Mouse (Mus musculus): ENCODE data around the gene Tbc1d22b.
"Not testable (repeated sequence)": the region's sequence is repeated elsewhere in the genome, so short reads cannot be mapped to it uniquely, and the experiment has no call there.

The Tbc1d22b gene

DNA sequence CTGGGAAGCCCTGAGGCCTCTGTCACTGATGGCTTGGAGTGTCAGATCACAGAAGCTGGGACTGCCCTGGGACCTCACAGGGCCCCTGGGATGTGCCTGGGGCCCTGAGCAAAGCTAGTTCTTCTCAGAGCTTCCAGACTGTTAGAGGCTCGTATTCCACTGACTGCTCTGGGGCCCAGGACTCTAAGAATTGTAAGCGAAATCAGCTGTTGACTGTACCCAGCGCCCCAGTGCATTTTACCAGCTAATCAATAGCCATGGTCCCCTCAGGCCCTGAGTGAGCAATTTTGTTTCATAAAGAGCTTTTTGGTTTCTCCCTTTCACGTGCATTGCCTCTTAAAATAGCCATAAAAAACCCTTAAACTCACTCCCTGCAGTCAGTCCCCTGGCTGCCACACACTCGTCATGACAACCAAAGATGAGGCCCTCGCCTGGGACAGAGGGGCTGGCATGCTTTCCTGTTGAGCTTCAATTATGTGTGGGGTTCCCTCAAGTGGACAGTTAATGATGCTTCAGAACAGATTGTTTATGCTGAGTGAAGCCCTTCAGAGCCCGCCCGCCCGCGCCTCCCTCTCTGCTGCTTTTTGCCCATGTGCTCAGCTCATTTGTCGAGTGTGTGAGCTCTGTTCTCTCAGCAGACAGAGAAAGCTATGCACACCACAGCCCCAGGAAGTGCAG lies 39.8 kb downstream of the Tbc1d22b start:
- CTCF ChIA-PET = no interaction called here

DNA sequence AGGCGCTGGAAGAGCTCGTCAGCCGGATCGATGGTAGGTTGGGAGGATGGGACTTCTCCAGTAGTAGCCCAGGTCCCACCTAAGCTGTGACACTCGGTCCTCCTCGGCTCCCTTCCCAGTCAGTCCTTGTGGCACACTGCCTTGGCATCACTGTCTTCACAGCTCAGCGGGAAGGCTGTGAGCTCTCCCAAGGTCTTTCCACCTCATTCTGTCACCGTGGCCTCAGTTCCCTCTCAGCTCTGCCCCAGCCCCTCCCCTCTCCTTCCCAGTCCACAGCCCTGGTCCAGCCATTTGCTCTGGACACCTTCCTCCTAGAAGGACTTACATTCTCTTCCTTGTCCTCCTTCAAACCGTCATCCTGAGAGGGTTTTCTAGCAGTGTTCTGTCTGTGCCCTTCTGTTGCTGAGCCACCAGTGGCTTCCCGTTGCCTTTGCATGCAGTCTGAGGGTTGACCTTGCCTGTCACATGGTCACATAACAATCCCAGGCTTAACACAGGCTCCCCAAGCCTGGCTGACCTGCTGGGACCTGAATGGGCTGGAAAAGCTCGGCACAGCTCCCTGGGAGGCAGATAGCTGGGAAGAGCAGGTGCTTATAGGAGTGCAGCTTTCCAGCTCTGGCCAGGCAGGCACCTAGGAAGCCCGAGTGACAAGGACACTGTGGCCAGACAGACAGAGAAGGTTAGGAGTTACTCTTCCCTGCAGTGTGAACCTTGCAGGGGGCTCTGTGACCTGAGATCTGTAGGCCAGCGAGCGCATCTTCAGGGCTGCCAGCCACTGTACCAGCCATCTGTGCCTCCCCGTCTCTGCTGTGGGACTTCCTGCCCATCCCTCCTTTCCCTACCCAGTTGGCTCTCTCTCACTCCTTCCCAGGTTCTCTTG lies 46.5 kb downstream of the Tbc1d22b start:
- CTCF ChIA-PET = interaction anchor here (0.9 kb wide), 1 partner anchor 185 kb away, joined by 3 read pairs; no protein-coding TSS in a partner anchor

DNA sequence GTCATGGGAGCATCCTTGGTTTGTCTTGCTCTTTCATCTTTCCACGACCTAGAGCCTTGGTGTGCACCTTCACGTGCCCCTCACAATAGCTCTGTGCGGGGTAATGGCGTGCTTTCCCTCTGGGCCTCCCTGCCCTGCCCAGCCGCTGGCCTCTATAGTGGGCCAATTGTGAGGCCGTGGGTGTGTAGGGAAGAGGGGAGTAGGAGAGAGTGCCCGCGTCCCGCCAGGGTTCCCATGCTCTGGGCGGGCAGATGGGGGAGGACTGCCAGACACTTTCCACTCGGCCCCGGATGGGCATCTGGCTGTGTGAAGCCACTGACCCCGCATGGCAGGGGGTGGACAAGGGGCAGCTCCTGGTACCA lies 47.2 kb downstream of the Tbc1d22b start:
- CTCF ChIA-PET = no interaction called here

DNA sequence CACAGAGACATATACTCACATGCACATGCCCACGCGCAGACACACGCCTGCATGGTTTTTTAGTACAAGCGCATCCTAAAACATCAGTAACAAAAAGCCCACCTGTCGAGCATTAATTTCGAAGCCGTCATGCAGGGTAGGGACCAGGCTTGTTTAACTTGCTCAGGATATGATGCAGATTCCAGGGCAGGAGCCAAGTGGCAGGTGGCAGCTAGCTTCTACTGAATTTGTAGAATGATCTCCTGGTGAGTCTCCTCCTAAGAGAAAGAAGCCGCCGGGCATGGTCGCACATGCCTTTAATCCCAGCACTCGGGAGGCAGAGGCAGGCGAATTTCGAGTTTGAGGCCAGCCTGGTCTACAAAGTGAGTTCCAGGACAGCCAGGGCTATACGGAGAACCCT lies 49.5 kb downstream of the Tbc1d22b start:
- CTCF ChIA-PET = no interaction called here

DNA sequence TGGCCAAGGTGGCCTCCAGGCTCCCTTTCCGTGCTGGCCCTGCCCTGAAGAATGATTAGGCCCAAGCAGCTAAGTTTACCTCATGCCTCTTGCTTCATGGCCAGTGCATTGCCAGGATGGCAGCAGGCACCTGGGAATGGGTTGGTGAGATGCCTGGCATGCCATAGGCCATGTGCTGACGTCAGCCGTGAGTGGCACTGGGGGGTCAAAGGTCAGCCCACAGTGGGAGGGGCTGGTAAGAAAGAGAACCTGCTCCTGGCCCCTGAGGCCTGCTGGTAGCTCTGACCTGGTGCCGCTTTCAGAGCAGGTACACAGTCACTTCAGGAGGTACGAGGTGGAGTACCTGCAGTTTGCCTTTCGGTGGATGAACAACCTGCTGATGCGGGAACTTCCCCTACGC lies 50.0 kb downstream of the Tbc1d22b start:
- CTCF ChIA-PET = no interaction called here

DNA sequence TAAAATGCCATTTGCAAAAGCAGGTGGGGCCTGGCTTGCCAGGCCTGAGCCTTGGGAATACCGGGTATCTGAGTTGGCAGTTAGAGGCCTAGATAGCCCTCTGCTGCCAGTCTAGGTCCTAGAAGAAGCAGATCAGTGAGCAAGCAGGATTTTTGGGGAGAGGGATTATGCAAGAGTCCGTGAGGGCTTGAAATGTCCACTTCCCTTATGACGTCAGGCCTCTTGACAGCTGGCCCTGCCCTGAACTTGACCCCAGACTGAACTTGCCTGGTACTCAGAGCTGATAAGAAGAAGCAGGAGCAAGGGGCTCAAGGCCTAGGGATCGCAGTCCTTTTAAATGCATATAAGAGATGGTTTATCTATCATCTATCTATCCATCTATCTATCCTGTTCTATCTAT lies 51.8 kb downstream of the Tbc1d22b start:
- CTCF ChIA-PET = interaction anchor here (0.5 to 1.0 kb wide), 2 partner anchors 23 to 282 kb away, joined by 3 to 4 read pairs; no protein-coding TSS in a partner anchor

DNA sequence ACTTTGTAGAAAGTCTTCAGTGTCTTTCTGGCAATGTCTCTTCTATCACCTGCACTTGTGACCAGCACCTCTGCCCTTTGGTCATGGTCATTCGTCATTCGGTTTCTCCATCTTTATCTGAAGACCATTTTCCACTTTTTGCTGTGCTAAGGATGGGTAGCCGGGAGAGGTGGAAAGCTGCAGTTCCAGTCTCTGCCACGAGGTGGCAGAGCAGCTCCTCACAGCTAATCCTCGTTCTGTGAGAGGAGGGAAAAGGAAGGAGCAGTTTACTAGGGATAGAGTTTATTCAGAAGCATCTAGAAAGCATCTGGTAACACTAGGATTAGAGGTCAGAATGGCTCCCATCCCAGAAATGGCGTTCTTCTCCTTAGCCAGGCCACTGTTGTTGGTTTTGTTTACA lies 53.7 kb downstream of the Tbc1d22b start:
- CTCF ChIA-PET = no interaction called here

DNA sequence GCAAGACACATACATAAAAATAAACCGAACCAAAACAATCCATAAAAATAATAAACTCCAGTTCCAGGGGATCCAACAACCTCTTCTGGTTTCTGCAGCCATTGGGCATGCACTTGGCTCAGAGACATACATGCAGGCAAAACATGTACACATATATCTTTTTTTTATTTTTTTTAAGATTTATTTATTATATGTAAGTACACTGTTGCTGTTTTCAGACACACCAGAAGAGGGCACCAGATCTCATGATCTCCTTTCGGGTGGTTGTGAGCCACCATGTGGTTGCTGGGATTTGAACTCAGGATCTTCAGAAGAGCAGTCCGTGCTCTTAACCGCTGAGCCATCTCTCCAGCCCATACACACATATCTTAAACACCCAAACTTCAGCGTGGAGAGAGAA lies 63.9 kb downstream of the Tbc1d22b start:
- CTCF ChIA-PET = not testable (repeated sequence)

DNA sequence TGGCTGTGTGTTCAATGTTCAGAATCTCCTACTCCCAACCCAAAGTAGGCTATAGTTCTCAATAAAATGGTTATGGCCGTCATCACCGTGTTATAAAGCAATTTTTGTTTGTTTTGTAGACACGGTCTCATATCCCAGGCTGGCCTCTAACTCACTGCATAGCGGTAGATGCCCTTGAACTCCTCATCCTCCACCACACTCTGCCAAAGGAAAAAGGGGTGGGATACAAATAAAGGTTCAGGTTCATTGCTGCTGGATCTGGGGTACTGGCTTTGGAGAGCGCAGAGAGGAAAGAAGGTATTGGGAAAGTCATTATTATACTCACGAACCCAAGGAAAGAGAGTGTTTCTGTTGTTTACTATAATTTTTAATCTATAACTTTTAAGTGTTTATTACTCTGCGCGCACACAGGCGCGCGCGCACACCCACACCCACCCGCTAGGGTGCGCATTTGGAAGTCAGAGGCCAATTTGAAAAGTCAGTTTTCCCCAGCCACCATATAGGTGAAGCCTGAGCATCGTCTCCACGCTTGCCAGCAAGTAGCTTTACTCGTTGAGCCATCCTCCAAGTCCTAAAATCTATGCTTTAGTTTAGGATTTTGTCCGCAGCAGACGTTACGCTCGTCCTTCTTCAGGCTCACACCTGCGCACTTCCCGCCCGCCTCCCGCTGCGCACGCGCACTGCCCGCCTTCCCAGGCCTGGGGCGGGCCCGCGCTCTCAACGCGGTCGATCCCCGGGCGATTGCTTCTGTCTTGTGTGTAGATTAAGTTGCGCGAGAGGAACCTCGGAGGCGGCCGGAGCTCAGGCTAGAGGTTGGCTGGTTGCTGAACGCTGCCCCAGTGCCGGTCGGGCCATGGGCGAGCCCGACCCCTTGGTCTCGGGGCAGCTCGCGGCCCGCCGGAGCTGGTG lies 64.8 kb downstream of the Tbc1d22b start, which contains the start of the genes Rnf8 and Gm28043:
Gene Rnf8, plus strand, starts transcription at position 676 of the 909 bp plus-strand sequence.
Gene Gm28043, plus strand, starts transcription at position 762 of the 909 bp plus-strand sequence.
- CTCF ChIA-PET = no interaction called here

DNA sequence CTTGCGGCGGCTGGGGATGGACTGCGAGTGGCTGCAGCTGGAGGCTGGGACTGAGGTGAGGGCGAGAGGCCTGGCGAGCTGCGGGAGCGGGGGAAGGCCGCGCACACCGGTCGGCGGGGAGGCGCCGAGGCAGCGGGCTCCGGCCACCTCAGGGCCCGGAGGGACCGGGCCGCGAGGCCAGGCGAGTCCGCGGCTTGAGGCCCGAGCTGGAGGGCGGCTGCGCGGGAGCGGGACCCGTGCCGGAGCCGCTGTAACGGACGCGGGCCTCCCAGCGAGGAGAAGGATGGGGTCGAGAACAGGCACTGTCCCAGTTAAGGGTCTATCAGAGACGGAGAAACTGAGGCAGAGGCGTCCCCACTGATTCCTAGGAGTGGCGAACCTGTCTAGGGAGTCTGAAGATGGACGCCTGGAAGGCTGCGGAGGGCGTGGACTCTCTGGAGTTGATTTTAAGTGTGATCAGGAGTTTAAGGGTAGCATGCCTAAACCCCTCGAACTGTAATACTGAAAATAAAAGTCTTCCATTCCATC lies 65.5 kb downstream of the Tbc1d22b start:
- CTCF ChIA-PET = no interaction called here

DNA sequence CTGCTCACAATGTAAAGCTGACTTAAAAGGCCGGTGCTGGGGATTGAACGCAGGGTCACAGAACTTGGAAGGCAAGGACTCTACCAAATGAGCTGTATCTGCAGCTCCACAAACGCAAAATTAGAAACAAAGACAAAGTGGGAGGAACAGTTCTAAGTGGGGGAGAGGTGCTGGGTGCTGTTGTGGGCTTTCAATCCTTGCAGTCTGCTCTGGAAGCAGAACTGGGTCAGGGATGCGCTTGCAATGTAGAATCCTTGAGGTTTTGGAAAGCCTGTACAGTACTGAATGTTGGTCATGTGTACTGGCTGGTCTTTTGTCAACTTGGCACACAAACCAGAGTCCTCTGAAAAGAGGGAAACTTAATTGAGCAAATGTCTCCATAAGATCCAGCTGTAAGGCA lies 66.0 kb downstream of the Tbc1d22b start:
- CTCF ChIA-PET = no interaction called here

DNA sequence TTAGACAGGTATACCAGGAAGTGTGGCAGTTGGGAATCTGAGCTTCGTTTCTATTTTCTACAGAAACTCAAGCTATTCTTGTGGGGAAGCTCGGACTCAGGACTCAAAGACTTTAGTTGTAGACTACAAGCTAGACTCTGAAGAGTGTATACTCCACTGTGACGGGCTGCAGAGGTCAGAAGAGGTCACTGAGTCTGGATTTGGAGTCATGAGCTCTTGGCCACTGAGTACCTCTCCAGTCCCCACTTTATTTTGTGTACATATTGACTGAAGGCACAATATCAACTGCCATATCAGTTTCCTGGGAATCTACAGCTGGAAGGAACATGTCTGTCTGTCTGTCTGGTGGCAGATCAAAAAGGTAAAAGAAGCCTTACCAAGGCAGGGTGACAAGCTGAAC lies 69.6 kb downstream of the Tbc1d22b start:
- CTCF ChIA-PET = no interaction called here

DNA sequence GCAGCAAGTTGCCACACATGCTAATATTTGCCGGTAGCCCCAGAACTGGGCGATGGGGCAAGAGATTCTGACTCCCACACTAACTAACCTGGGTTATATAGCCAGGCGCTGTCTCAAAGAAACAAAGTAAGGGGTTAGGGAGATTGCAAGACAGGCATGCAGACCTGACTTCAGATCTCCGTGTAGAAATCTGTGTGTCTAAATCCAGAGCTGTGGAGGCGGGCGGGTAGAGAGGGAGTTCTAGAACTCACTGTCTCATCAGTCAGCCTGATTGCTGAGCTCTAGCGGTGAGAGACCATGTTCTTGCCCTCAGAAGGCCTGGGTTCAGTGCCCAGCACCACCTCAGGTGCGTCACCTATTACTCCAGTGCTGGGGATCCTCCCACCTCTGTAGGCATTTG lies 73.9 kb downstream of the Tbc1d22b start:
- CTCF ChIA-PET = no interaction called here

DNA sequence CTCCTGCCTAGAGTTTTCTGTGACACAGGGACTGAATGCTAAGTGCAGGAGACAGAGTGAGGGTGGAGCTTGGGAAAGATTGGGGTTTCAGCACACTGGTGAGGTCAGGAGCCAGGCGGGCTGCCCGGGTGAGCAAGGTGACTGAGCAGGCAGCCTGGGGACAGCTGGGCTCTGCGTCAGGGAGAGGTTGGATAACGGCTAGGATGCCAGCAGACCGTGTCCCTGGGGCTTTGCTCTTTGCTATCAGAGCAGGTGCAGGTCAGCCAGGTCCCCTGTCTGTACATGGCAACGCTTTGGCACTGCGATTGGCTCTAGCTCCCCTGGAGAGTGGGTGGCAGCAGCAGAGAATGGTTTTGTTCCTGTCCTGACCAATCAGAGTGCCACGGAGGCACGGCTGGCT lies 77.7 kb downstream of the Tbc1d22b start:
- CTCF ChIA-PET = no interaction called here

DNA sequence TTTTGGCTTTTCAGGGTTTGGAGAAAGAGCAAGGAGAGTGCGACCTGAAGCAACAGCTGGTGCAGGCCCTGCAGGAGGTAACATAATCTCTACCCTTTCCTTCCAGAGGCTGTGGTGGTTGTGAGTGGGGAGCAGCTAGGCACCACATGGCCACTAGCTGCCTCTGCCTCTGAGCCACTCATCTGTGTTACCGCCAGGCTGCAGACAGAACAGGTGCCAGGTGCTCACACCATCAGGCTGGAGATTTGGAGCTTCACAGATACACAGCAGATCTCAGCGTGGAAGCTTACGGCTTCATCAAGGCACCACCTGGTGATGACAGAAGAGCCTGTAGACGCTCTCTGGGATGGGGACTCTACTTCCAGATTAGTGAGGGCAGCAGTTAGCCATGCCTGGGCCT lies 79.4 kb downstream of the Tbc1d22b start:
- CTCF ChIA-PET = no interaction called here

DNA sequence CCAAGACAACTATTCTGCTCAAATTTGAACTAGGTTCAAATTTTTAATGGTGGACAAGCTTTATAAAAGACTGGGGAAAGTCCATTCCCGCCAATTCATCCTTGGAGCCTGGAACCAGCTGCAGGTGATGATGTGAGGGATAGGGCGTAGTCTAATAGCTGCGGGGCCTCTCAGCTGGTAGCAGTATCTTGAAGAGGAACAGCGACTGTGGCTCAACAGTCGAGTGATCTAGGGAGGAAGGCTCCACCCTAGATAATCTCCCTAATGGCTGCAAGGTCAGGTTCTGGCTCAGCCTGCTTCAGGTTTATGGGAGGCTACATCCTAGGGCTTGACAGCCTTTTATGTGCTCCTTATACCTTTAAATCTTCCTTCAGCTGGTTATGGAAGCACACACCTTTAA lies 80.0 kb downstream of the Tbc1d22b start:
- CTCF ChIA-PET = no interaction called here

DNA sequence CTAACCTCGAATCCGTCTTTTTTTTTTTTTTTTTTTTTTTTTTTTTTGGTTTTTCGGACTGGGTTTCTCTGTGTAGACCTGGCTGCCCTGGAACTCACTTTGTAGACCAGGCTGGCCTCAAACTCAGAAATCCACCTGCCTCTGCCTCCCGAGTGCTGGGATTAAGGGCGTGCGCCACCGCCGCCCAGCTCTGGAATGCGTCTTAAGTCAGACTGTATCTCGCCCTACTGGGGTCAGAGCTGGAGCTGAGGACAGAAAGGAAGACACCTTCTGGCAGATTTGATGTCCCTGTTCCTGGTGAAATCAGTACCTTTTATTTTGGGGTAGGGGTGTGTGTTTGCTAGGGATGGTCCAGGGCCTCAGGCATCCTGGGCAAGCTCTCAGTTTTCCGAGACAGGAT lies 82.7 kb downstream of the Tbc1d22b start:
- CTCF ChIA-PET = interaction anchor here (0.6 kb wide), 1 partner anchor 64 kb away, joined by 5 read pairs; no protein-coding TSS in a partner anchor

DNA sequence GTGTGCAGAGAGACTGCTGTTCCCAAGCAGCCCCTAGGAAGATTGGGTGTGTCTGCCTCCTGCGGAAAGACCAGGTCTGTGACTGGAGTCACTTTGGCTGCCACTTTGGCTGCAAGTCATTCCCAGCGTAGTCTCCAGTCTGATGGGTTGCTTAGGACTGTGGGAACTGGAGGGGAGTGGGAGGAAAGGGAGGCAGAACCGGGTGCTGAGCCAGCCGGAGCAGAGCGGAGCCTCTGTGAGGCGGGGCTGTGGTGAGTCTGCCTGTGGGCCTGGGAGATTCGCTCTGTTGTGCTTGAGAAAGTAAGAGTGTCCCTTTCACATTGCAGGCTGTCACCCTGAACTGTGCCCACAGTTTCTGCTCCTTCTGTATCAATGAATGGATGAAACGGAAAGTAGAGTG lies 85.9 kb downstream of the Tbc1d22b start:
- CTCF ChIA-PET = no interaction called here

DNA sequence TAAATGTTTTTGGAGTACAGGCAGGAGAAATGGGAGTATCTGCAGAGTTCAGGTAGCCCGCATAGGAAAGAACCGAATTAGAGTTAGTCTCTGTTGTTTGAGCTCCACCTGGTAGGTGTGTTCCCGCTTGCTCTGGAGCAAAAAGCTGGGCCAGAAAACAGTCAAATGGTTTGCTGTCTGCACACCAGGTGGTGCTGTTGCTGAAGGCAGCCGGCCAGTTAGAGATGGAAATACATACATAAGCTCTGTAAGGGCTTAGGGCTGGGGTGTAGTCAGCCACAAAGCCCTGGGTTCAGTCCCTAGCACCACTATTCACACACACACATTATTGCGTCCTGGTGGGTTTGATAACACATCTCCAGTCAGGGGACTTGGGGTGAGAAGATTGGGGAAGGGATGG lies 86.5 kb downstream of the Tbc1d22b start:
- CTCF ChIA-PET = interaction anchor here (0.6 to 0.7 kb wide), 2 partner anchors 30 to 366 kb away, joined by 4 read pairs; no protein-coding TSS in a partner anchor

DNA sequence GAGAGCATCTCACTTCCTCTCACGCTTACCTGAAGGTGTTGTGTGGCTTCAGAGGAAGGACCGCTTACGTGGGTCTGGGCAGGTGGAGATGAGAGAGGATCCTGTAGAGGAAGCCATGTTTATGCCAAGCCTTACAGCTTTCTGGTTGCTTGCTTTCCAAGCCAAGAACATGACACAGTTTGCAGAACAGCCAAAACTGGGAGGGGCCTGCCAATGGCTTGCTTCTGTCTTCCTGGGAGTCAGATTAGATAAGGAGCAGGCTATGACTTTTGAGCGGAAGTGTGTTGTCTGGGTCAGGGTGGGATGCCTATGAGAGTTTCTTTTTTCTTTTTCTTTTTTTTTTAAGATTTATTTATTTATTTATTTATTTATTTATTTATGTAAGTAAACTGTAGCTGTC lies 87.8 kb downstream of the Tbc1d22b start:
- CTCF ChIA-PET = no interaction called here

DNA sequence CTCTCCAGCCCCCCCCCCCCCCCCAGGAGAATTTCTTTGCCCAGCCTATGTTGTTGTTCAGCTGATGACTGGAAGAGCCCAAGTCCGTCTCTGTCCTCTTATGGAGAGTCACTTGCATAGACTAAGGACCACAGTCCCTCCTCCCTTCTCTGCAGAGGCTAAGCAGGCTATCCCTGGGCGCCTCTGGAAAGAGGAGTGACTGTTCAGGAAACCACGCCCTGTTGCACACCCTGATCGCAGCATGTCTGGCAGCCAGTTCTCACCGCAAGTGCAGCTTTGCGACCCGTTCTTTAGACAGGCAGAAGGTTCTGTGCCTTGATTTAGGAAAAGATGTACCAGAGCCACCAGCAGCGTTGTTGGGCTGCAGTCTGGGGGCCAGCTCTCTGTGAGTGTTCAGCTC lies 88.3 kb downstream of the Tbc1d22b start:
- CTCF ChIA-PET = interaction anchor here (0.6 kb wide), 1 partner anchor 1897 kb away, joined by 3 read pairs; no protein-coding TSS in a partner anchor

DNA sequence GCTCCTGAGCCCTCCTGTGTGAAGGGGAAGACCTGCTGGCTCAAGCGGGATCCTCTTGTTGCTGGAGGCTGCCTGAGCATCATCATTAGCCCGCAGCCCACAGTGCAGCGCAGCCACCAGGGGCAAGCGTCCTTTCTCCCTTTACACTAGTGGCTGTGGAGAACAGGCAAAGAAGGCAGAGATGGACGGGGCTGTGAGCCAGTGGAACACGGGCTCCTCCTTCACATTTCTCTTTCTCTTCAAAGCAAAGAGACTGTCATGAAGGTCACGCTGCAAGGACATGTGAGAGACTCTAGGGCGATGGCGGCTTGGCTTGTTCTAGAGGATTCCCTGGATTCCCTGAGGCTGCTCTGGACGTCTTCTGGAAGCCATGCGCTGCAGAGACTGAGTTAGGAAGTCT lies 91.4 kb downstream of the Tbc1d22b start:
- CTCF ChIA-PET = no interaction called here

Data from spleen, embryonic (tissue).